8 mouse cellular contexts compared by ENCODE assay signal in the genomic region with DNA sequence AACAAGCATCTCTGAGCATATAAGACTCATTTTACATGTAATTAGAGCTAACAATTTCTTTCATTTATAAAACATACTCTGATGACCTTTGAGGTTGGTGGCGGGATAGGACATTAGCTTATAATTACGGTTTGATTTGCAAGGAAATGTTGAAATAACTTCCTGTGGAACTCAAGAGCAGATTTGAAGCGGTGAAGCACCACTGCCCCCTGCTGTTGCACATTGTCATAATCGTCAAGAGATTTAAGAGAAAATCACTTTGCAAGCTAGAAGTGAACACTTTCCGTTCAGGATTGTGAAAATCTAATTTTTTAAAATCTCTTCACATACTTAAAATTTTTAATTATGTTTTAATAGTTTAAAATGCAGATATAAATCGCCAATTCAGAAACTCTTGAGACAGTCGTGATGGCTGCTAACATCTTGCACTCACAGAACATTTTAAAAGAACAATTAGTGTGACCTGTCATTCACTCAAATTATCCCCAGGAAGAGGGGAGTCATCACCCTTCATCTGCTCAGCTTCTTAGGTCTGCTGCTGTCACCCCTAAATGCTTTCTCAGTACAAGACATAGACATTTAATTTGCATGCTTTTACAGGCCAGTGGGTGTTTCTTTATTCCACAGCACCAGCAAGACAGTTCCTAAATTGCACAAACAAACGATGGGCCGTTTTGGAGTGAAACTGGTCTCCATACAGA.
DNase-seq lines count a peak whose midpoint lies in the region.

No protein-coding gene starts in this region.

- DNase-seq in cerebellum, adult 18-20 months, result peak; percentile 21 to 36
- DNase-seq in cerebellum, adult 9-11 months, result no peak
- peak; percentile 67 for DNase-seq in 416B (ENCODE audit: low read depth)
- DNase-seq in c-Kit-positive CD71-positive TER-119-positive erythroid progenitor cells, embryonic 14.5 days (ENCODE audit: low spot score), result peak; percentile 10
- DNase-seq in frontal cortex, postnatal 25 days (ENCODE audit: low spot score in 2 of 2), result peak; percentile 63 to 67
- DNase-seq in kidney, postnatal 36 days, result peak; percentile 65 to 88
- DNase-seq in lung, postnatal 14 days, result peak; percentile 82
- peak; percentile 25 for DNase-seq in thymus, postnatal 14 days
